Mouse (Mus musculus) central nervous system, embryonic 18 days (tissue): ENCODE measurements around the gene Ghsr. TPM values are rescaled to one million over a fixed set of nuclear protein-coding genes. Genes with fewer than 3 reads are reported as not detected.

ENCODE experiments used
- polyA plus RNA-seq: library from polyadenylated mRNA; depleted of rRNA; stranded (reverse); fragments of >200 nt; gene quantifications from 2 replicates; pipeline ENCODE4 v1.2.3, GENCODE M21; 2012; rRNA removed

Ghsr gene
- 0.21 and 0.27 TPM in 2 replicates for polyA plus RNA-seq

GRCm38 (mm10) chr3:27371276-27371621 lies at the start of gene Ghsr:
TSS of gene Ghsr (plus strand) at chr3:27371351.

Other genes with a start within 250 kb of the Ghsr start
- 5.1 and 6.2 TPM in 2 replicates for gene Ect2, start 217.5 kb upstream of the Ghsr start, polyA plus RNA-seq
- gene Nceh1, start 188.4 kb upstream of the Ghsr start, polyA plus RNA-seq, result 7.6 and 9.4 TPM in 2 replicates
- 0.45 and 0.56 TPM in 2 replicates for gene Tnfsf10, start 54.3 kb upstream of the Ghsr start, polyA plus RNA-seq